Mouse (Mus musculus) erythroblast, embryonic 14.5 days (primary cell): Measurements from ENCODE around the gene Spata2l. TPM values are rescaled to one million over a fixed set of nuclear protein-coding genes. Genes with fewer than 3 reads are reported as not detected.
A peak's percentile ranks its signal among the peaks of the same experiment; 100 is the strongest.
"Not testable (repeated sequence)": the region's sequence is repeated elsewhere in the genome, so short reads cannot be mapped to it uniquely, and the experiment has no call there.

ENCODE experiments used
- H3K27me3 ChIP-seq: 2 replicates; pipeline ENCODE4 v1.6.1; 2012; ENCODE audit warnings: inconsistent platforms; ENCODE audit not compliant: control insufficient read depth
- H3K36me3 ChIP-seq: 2 replicates; pipeline ENCODE4 v1.6.1; 2012; ENCODE audit warnings: mild to moderate bottlenecking, inconsistent platforms; ENCODE audit not compliant: control insufficient read depth
- H3K4me1 ChIP-seq: 2 replicates; pipeline ENCODE4 v1.6.1; 2012; ENCODE audit warnings: inconsistent platforms; ENCODE audit not compliant: control insufficient read depth
- H3K4me3 ChIP-seq: replicated peaks from 2 replicates; pipeline ENCODE3; 2012; ENCODE audit warnings: moderate library complexity, mild to moderate bottlenecking, inconsistent platforms
- H3K9me3 ChIP-seq: 2 replicates; pipeline ENCODE4 v1.6.1; 2012; ENCODE audit warnings: low read length, inconsistent platforms, mixed read lengths; ENCODE audit not compliant: control insufficient read depth
- GATA1 ChIP-seq: IDR thresholded peaks from 2 replicates; pipeline ENCODE4 v1.6.1; 2012; ENCODE audit warnings: low read length, inconsistent platforms, mixed read lengths
- TAL1 ChIP-seq: IDR thresholded peaks from 3 replicates; pipeline ENCODE4 v1.6.1; 2012; ENCODE audit warnings: low read length, inconsistent platforms, mixed read lengths
- polyA plus RNA-seq: library from polyadenylated mRNA; stranded (reverse); fragments of >175 nt; gene quantifications from 2 replicates; pipeline ENCODE4 v1.2.3, GENCODE M21; 2012

Spata2l gene
- polyA plus RNA-seq, 1 experiment: 0.03 TPM

DNA sequence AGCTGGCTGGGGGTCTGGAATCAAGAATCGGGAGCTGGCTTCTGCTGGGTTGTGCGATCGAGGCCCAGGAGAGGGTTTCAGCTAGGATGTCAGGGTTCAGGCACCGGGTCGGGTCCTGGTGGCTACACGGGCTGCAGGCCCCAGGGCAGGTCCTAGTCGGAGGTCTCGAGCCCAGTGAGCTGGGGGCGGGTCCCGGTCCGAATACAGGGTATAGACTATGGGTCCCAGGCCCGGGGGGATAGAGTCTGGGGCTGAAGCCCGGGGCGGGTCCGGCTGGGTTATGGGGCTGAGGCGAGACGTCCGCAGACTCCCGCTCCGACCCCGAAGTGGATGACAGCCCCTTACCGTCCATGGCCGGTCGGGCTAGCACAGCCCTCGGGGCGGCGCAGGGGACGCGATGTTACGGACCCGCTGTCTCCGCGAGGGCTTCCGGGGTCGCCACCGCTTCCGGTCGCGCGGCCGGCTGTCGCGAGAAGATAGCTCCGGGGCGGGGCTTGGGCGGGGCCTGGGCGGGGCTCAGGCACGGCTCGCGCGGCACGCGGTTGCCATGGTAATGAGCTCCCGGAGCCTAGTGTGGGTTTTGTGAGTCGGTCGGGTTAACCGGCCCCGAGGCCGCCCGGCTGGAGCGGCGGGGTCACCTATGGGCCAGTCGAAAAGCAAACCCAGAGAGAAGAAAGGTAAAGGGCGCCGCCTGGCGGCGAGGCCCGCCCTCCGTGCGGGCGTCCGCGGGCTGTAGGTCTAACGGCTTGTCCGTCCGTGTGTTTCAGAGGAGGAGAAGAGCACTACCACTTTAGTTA is 23.5 kb downstream of the Spata2l start, which contains the start of the genes Chmp1a and Spata33:
TSS of gene Chmp1a (minus strand) at position 443 of the 797 bp plus-strand sequence.
TSS of gene Spata33 (plus strand) at position 512 of the 797 bp plus-strand sequence.
- TF ChIP-seq GATA1 (no peak), TAL1 (no peak)

DNA sequence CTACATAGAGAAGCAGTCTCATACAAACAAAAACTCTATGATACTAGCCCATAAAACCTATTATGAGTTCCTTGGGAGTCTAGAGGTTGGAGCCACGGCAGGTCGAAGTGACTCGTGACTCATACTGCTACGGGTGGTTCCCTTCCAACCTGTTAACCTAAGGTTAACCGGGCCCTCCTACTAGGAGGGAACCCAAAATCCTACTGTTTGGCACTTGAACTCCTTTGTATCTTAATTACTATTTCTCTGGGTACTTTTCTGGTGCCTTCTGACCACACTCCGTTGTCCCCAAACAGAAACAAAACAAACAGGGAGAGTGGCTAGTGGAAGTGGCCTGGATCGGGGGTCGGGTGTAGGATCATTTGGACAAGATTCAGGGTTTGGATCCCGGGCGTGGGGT is 24.2 kb downstream of the Spata2l start:
- H3K9me3 ChIP-seq: no peaks in the 10 kb centered on the region
- H3K27me3 ChIP-seq: peaks cover 17% of the 10 kb centered on the region
- TF ChIP-seq GATA1 (no peak), TAL1 (no peak)
- peaks cover 31% of the 10 kb centered on the region for H3K4me1 ChIP-seq
- peak overlapping the region; percentile 83 for H3K4me3 ChIP-seq
- peaks cover 43% of the 10 kb centered on the region for H3K36me3 ChIP-seq

More for the DNA sequence above, 23.5 kb downstream of the Spata2l start, which contains the start of the genes Chmp1a and Spata33:
- Histone ChIP-seq H3K4me3 (peak within 1 kb of the TSS; percentile 83), H3K4me1 (peaks cover 31% of the 10 kb centered on the region), H3K36me3 (peaks cover 36% of the 10 kb centered on the region), H3K27me3 (peaks cover 17% of the 10 kb centered on the region), H3K9me3 (no peaks in the 10 kb centered on the region)

DNA sequence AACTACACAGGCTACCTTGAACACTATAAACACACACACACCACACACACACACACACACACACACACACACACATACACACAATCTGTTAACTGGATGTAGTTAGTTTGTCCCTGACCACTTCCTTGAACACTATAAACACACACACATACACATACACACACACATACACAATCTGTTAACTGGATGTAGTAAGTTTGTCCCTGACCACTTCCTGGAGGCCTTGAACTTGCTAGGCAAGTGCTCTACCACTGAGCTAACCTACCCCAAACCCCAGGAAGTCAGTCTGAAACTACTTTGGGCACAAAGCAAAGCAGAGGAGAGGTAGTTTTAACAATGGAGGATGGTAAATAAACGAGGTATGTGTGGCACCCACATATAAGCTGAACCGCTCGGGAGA is 32.5 kb downstream of the Spata2l start:
- Histone ChIP-seq H3K4me1 (peaks cover 2% of the 10 kb centered on the region), H3K9me3 (no peaks in the 10 kb centered on the region), H3K4me3 (no peak overlapping the region), H3K27me3 (peaks cover 13% of the 10 kb centered on the region), H3K36me3 (peaks cover 57% of the 10 kb centered on the region)
- TF ChIP-seq GATA1: no peak
- no peak for TF ChIP-seq TAL1

DNA sequence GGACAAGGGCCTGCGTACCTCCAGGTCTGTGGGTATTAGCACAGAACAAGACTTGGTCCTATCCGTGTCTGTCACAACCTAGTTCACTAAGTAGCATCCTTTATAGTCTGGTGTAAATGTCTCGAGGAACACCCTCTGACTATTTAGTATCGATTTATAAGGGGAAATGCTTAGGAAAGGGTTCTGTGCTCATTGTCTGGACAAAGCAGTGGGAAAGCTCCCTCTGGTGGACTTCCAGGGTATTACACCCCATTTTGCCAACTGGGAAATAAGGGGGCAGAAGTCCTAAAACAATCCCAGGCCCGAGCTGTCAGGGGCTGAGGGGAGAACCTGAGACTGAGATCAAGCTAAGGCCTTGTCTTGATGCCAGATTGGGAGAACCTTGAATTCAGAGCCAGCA is 33.7 kb downstream of the Spata2l start:
- H3K4me1 ChIP-seq: peaks cover 9% of the 10 kb centered on the region
- peaks cover 1% of the 10 kb centered on the region for H3K9me3 ChIP-seq
- peaks cover 45% of the 10 kb centered on the region for H3K36me3 ChIP-seq
- H3K4me3 ChIP-seq: no peak overlapping the region
- peaks cover 13% of the 10 kb centered on the region for H3K27me3 ChIP-seq
- TF ChIP-seq GATA1 (no peak), TAL1 (no peak)

DNA sequence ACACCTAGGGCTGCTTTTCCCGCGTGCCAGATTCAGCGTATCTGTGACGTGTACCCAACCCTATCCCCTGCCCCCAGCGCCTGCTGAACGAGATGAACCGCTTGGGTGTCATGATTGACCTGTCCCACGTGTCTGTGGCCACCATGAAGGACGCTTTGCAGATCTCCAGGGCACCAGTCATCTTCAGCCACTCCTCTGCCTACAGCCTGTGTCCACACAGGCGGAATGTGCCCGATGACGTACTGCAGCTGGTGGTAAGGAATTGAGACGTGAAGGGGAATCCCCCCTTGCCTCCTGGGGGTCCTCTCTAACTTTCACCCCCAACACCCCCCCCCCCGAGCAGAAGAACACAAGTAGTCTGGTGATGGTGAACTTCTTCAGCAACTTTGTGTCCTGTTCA is 36.2 kb downstream of the Spata2l start:
- peaks cover 22% of the 10 kb centered on the region for H3K4me1 ChIP-seq
- no peak for TF ChIP-seq GATA1
- TF ChIP-seq TAL1: no peak
- H3K36me3 ChIP-seq: peaks cover 22% of the 10 kb centered on the region
- peaks cover 13% of the 10 kb centered on the region for H3K27me3 ChIP-seq
- H3K9me3 ChIP-seq: peaks cover 8% of the 10 kb centered on the region
- no peak overlapping the region for H3K4me3 ChIP-seq

DNA sequence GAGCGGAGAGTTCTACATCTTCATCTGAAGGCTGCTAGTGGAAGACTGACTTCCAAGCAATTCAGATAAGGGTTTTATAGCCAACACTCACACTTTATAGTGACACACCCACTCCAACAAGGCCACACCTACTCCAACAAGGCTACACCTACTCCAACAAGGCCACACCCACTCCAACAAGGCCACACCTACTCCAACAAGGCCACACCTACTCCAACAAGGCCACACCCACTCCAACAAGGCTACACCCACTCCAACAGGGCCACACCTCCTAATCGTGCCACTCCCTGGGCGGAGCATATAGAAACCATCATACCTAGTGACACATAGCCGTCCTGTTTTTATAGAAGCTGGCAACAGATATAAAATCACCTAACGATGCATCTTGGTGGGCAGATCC is 39.0 kb downstream of the Spata2l start:
- Histone ChIP-seq H3K4me1 (peaks cover 21% of the 10 kb centered on the region), H3K27me3 (peaks cover 18% of the 10 kb centered on the region)
- not testable (repeated sequence) for H3K36me3 ChIP-seq, H3K9me3 ChIP-seq, H3K4me3 ChIP-seq

DNA sequence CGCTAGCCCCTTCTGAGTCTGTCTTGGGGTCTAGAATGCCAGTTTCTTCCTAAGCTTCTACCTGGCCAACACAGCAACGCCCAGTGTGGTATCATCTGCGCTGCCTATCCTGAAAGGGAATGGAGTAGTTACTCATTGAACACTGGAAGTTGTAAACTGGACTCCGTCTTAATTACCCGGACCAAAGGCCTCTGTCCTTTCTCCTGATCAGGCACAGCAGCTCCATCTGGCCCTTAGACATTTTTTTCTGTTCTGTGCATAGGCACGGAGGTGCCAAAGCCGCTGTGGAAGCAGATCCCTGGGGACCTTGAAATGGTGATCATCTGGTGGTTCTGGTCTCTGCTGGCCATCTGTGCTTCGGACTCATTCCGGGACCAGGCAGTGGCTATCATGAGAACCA is 42.3 kb downstream of the Spata2l start:
- TF ChIP-seq TAL1: no peak
- TF ChIP-seq GATA1: no peak
- H3K36me3 ChIP-seq: no peaks in the 10 kb centered on the region
- H3K9me3 ChIP-seq: peaks cover 8% of the 10 kb centered on the region
- no peak overlapping the region for H3K4me3 ChIP-seq
- H3K27me3 ChIP-seq: peaks cover 6% of the 10 kb centered on the region
- peaks cover 44% of the 10 kb centered on the region for H3K4me1 ChIP-seq

DNA sequence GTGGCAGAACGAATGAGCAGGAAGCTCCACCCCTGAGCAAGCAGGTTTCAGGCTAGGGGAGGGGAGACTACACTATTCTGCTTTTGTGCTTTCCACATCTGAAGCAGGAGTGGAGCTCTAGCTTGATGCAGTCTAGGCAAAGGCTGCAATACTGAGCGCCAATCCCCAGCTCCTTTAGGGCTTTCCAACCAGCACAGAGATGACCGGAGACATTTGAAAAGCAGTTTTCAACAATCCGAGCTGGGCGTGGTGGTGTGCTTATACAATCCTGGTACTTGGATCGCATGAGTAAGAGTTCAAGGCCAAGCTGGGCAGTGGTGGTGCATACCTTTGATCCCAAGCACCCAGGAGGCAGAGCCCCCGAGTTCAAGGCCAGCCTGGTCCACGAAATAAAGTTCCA is 44.1 kb downstream of the Spata2l start:
- Histone ChIP-seq H3K4me3 (no peak overlapping the region), H3K27me3 (peaks cover 15% of the 10 kb centered on the region), H3K9me3 (peaks cover 2% of the 10 kb centered on the region), H3K36me3 (no peaks in the 10 kb centered on the region), H3K4me1 (peaks cover 39% of the 10 kb centered on the region)
- TF ChIP-seq GATA1: no peak
- no peak for TF ChIP-seq TAL1

DNA sequence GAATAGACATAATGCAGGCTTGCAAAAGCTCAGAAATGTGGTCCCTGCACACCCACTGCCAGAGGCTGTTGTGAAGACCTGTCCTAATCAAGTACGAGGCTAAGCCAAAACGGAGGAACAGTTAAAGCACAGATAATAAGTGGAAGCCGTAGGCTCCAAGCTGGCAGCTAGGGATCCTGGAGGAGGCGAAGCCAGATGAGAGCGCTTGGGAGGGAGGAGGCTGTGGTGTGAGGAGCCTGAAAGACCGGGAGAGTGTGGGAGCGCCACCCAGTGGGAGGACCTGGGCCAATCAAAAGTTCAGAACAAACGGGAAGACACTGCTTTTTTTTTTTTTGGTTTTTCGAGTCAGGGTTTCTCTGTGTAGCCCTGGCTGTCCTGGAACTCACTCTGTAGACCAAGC is 45.4 kb downstream of the Spata2l start:
- H3K27me3 ChIP-seq: peaks cover 18% of the 10 kb centered on the region
- TF ChIP-seq GATA1 (no peak), TAL1 (no peak)
- H3K9me3 ChIP-seq: no peaks in the 10 kb centered on the region
- peaks cover 31% of the 10 kb centered on the region for H3K4me1 ChIP-seq
- H3K4me3 ChIP-seq: no peak overlapping the region
- no peaks in the 10 kb centered on the region for H3K36me3 ChIP-seq

DNA sequence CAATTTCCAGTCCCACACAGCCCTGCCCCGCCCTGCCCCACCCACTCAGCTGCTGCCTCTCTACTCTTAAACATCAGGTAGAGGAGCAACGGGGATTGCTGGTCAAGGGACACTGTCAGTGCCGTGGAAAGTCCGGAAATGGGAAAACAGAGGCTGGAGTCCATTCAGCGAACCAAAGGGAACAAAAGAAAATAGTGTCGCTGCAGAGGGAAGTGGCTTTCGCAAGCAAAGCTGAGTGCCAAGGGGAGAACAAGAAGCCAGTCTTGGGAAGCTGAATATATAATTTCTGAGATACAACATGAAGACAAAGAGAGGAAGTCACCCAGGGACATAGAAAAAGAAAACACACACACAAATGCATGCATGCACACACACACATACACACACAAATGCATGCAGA is 47.2 kb downstream of the Spata2l start:
- no peak for TF ChIP-seq GATA1
- Histone ChIP-seq H3K27me3 (peaks cover 14% of the 10 kb centered on the region), H3K4me1 (peaks cover 30% of the 10 kb centered on the region), H3K4me3 (no peak overlapping the region), H3K36me3 (no peaks in the 10 kb centered on the region), H3K9me3 (no peaks in the 10 kb centered on the region)
